Mouse (Mus musculus): ENCODE measurements around the gene Sulf2. TPM values are rescaled to one million over a fixed set of nuclear protein-coding genes. Genes with fewer than 3 reads are reported as not detected.
A peak's percentile ranks its signal among the peaks of the same experiment; 100 is the strongest.
"Not testable (repeated sequence)": the region's sequence is repeated elsewhere in the genome, so short reads cannot be mapped to it uniquely, and the experiment has no call there.

Gene Sulf2
- total and polyA plus RNA-seq, 3 experiments, result not detected

DNA sequence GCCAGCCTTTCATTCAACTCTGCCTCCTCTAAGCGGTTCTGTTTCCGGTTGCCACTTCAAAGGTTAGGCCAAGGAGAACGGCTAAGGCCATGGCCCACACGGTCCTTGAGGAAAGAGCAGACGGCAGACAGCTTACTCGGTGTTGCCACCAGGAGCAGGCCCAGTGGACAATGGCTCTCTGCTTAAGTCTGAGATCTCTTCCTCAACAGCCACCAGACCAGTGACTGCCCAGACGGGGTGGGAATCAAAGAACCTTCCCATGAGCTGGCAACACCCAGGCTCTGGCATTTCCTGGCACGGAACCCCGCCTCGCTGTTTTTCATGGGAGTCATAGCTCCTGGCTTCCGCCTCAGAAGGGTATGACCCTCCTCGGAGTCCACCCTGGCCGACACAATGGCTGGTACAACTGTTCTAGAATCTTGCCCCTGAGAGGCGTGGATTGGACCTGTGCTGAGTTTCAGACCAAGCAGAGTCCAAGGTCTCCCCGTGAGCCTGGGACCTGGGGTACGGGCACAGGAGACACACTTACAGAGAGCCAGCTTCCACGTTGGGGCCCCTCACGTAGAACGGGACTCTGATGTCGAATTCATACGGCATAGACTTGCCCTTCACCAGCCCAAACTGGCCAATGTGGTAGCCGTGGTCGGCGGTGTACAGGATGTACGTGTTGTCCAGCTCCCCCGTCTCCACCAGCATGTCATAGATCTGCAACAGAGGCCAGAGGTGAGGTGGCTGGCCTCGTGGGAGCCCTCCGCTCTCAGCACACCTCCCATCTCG, 68.8 kb downstream of the Sulf2 start:
- Histone ChIP-seq H3K27me3 (ENCODE audit: control insufficient read depth in 1 of 2, insufficient read depth in 2 of 2, low read length in 2 of 2) (no peaks in the 10 kb centered on the region), H3K9ac (ENCODE audit: control insufficient read depth, low read depth, low read length, poor library complexity, severe bottlenecking) (no peak overlapping the region), H3K4me3 (ENCODE audit: control insufficient read depth in 1 of 2, insufficient read depth in 1 of 2, low read depth in 2 of 2, low read length in 2 of 2) (no peak overlapping the region), H3K9me3 (replicated peaks; ENCODE audit: insufficient read depth, low read length) (no peaks in the 10 kb centered on the region), H3K79me2 (ENCODE audit: control insufficient read depth, insufficient read depth, low read length, poor library complexity) (no peaks in the 10 kb centered on the region), H3K27ac (ENCODE audit: control insufficient read depth, low read depth, low read length) (no peak overlapping the region), H3K4me1 (ENCODE audit: control insufficient read depth in 1 of 2, insufficient read depth in 2 of 2, low read length in 2 of 2) (no peaks in the 10 kb centered on the region), H3K36me3 (ENCODE audit: control insufficient read depth in 1 of 2, insufficient read depth in 2 of 2, low read length in 2 of 2) (no peaks in the 10 kb centered on the region)
- DNase-seq (ENCODE audit: low read depth, low spot score), result no peak
- TF ChIP-seq TCF12 (IDR thresholded peaks at IDR 0.05; ENCODE audit: low read depth, low read length) (no peak), MEF2A (IDR thresholded peaks at IDR 0.05; ENCODE audit: extremely low read depth, insufficient replicate concordance, low read depth, low read length, poor library complexity, severe bottlenecking) (no peak), MAZ (IDR thresholded peaks at IDR 0.05; ENCODE audit: low read depth, low read length) (no peak), NELFE (IDR thresholded peaks at IDR 0.05; ENCODE audit: low read depth, low read length) (no peak), RCOR1 (IDR thresholded peaks at IDR 0.05; ENCODE audit: low read depth, low read length) (no peak), UBTF (IDR thresholded peaks at IDR 0.05; ENCODE audit: borderline replicate concordance, insufficient read depth, low read depth, low read length) (no peak), POLR2AphosphoS2 (IDR thresholded peaks at IDR 0.05; ENCODE audit: low read length) (no peak), ZKSCAN1 (IDR thresholded peaks at IDR 0.05; ENCODE audit: low read depth, low read length) (no peak), CTCF (IDR thresholded peaks at IDR 0.05 in 2 of 3, conservative IDR thresholded peaks at IDR 0.05 in 1 of 3; ENCODE audit: control insufficient read depth in 1 of 3, insufficient read depth in 1 of 3, low read depth in 2 of 3, low read length in 3 of 3, poor library complexity in 1 of 3, severe bottlenecking in 1 of 3) (no peak), HCFC1 (IDR thresholded peaks at IDR 0.05; ENCODE audit: low read depth, low read length) (no peak), TAL1 (IDR thresholded peaks at IDR 0.05; ENCODE audit: low read length) (no peak), MYC (IDR thresholded peaks at IDR 0.05; ENCODE audit: low read depth, low read length) (no peak)

DNA sequence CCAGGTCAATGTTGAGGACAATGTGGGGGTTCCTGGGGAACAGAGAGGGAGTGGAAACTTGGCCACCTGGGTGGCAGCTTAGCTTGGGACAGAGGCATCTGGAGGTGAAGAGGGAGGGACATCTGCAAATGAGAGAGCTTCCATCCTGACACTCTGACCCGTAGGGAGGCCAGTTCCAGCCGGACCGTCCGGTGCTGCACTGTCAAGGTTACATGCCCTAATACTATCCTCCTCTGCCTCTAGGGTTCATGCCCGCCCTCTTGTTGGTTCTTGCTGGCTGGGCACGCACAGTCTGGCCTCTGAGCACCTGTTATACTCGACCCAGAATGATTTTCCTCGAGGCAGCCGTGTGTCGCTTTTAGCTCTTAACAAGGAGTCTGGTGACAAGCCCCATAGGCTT, 69.7 kb downstream of the Sulf2 start:
- Histone ChIP-seq H3K27ac (ENCODE audit: control insufficient read depth, low read depth, low read length) (no peak overlapping the region), H3K27me3 (ENCODE audit: control insufficient read depth in 1 of 2, insufficient read depth in 2 of 2, low read length in 2 of 2) (no peaks in the 10 kb centered on the region), H3K4me1 (ENCODE audit: control insufficient read depth in 1 of 2, insufficient read depth in 2 of 2, low read length in 2 of 2) (no peaks in the 10 kb centered on the region), H3K9me3 (replicated peaks; ENCODE audit: insufficient read depth, low read length) (no peaks in the 10 kb centered on the region), H3K79me2 (ENCODE audit: control insufficient read depth, insufficient read depth, low read length, poor library complexity) (no peaks in the 10 kb centered on the region), H3K4me3 (ENCODE audit: control insufficient read depth in 1 of 2, insufficient read depth in 1 of 2, low read depth in 2 of 2, low read length in 2 of 2) (no peak overlapping the region), H3K9ac (ENCODE audit: control insufficient read depth, low read depth, low read length, poor library complexity, severe bottlenecking) (no peak overlapping the region), H3K36me3 (ENCODE audit: control insufficient read depth in 1 of 2, insufficient read depth in 2 of 2, low read length in 2 of 2) (no peaks in the 10 kb centered on the region)
- DNase-seq (ENCODE audit: low read depth, low spot score), result no peak
- TF ChIP-seq MEF2A (IDR thresholded peaks at IDR 0.05; ENCODE audit: extremely low read depth, insufficient replicate concordance, low read depth, low read length, poor library complexity, severe bottlenecking), result no peak
- no peak for TF ChIP-seq CHD2 (IDR thresholded peaks at IDR 0.05; ENCODE audit: low read length)

DNA sequence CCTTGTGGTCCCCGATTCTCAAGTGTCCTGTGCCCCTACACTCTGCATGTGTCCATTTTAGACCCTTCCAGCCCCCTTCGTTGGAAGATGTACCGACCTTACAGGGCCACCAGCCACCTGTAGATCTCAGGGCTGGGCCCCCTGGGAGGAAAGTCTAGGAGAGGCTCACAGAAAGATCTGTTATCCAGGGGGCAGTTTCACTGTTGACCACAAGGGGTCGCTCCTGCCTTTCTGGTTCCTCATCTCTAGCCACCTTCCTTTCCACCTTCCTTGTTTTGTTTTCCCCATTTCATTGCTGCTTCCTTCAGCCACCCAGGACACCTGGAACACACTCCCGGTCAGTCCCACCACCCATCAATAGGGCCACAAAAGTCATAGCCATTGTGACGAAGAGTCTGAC, 70.5 kb downstream of the Sulf2 start:
- TF ChIP-seq RAD21 (IDR thresholded peaks at IDR 0.05; ENCODE audit: low read depth, low read length) (peak; percentile 62), CTCF (IDR thresholded peaks at IDR 0.05 in 2 of 3, conservative IDR thresholded peaks at IDR 0.05 in 1 of 3; ENCODE audit: control insufficient read depth in 1 of 3, insufficient read depth in 1 of 3, low read depth in 2 of 3, low read length in 3 of 3, poor library complexity in 1 of 3, severe bottlenecking in 1 of 3) (peak; percentile 69 to 81 (median 73)), ZC3H11A (IDR thresholded peaks at IDR 0.05; ENCODE audit: low read depth, low read length) (peak; percentile 35), SMC3 (IDR thresholded peaks at IDR 0.05; ENCODE audit: low read depth, low read length) (peak; percentile 60)
- H3K27ac ChIP-seq (ENCODE audit: control insufficient read depth, low read depth, low read length); H3K4me3 ChIP-seq (ENCODE audit: control insufficient read depth in 1 of 2, insufficient read depth in 1 of 2, low read depth in 2 of 2, low read length in 2 of 2); H3K79me2 ChIP-seq (ENCODE audit: control insufficient read depth, insufficient read depth, low read length, poor library complexity); H3K36me3 ChIP-seq (ENCODE audit: control insufficient read depth in 1 of 2, insufficient read depth in 2 of 2, low read length in 2 of 2); H3K27me3 ChIP-seq (ENCODE audit: control insufficient read depth in 1 of 2, insufficient read depth in 2 of 2, low read length in 2 of 2); H3K9ac ChIP-seq (ENCODE audit: control insufficient read depth, low read depth, low read length, poor library complexity, severe bottlenecking); H3K4me1 ChIP-seq (ENCODE audit: control insufficient read depth in 1 of 2, insufficient read depth in 2 of 2, low read length in 2 of 2); H3K9me3 ChIP-seq (replicated peaks; ENCODE audit: insufficient read depth, low read length): not testable (repeated sequence)
- DNase-seq (ENCODE audit: low read depth, low spot score), result peak; percentile 52
